Mouse (Mus musculus): ENCODE measurements around the gene Mobp. TPM values are rescaled to one million over a fixed set of nuclear protein-coding genes. Genes with fewer than 3 reads are reported as not detected.

Mobp gene
- polyA plus RNA-seq (2015; fragmentation: Nextera tagmentation; extraction: Ambion mirVana): 0.12 and 0.14 TPM in 2 replicates

DNA sequence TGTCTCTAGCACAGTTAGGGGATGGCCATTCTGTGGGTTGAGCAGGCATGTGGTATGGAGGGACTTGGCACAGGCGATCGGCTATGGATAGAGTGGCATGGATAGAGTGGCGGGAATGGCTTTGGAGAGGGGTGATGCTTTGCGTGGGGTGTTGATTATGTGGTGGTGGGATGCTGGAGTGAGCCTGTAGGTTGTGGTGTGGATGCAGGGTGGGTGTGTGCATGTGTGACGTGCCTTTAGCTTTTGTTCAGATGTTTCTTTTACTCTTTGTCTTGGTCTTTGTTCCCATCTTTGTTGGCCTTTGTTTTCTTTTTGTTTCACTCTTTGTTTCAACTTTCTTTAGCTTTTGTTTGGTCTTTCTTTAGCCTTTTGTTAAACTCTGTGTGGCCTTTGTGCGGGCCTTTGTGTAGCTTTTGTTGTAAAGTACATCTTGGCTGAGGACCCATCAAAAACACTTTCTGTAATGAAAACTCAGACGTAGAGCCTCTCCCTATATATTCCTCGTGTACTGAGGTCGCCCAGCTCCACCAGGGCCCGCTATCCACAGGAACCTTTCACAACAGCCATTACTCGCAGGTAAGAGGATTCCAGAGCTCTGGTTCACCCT lies at the start of gene Mobp:
Gene Mobp, plus strand, starts transcription at position 486 of the 607 bp plus-strand sequence.

DNA sequence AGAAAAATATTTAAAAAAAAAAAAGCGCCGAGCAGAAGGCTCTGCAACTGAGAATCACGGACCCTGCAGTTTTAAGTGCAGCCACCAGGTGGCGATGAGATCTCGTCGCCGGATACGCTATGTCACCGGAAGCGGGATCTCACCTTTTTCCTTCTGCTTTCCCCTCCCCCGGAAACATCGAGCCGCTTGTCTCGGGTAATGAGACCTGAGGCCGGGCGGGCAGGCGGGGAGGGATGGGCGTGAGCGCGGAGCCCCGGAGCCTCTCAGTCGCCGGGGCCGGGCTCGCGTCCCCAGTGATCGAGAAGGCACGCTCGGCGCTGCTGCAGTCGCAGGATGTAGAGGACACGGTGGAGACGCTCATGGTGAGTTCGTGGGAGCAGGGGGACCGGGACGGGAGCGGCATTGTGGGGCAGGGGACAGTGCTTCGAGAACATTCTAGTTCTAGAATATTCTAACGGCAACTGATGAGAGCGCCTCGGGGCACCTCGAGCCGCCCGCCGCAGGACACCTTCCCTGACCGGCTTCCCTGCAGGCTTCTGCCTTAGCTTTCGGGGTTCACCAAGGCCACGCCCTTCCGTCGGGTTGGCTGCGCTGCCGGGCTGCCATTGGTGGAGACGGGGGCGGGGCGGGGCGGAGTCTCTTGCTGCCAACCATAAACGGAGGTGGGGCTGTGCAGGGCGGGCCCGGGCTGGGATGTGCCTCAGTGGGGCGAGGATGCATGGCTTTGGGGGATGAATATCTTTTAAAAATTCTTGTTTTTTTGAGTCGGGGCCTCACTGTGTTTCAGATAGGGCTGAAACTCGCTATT lies 39.1 kb upstream of the Mobp start, which contains the start of gene Slc25a38:
Gene Slc25a38, plus strand, starts transcription at position 164 of the 808 bp plus-strand sequence.

DNA sequence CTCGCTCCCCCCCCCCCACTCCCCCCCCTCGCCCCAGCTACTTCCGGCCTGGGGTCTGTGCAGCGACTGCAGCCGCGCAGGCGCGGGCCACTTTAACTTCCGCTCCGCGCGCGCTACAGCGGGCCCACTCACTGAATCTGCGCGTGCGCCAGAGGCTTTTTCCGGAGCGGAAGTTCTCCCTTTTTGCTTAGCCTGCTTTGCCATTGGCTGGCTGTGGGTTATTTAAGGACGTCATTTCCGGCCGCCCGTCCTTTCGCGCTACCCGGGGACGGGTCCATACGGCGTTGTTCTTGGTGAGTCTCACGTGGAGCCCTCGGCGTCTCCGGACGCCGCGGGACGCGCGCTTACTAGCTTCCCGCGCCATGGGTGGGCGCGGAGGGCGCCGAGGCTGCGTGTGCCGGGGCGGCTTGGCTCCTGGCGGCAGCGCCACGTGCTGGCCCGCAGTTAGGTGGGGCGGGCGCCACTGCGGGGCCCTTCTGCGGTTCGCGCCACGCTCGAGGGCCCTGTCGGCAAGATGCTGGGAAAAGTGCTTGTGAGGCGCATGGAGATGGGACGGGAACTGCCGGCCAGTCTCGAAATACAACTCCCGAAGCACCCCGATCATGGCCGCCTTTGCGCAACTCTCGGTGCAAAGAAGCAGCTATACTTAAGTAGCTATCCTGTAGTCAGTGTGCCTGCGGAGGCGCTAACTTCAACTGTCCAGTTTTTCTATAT lies 21.8 kb upstream of the Mobp start, which contains the start of gene Rpsa:
Gene Rpsa, plus strand, starts transcription at position 152 of the 714 bp plus-strand sequence.

Other genes starting within 250 kb of the Mobp start
- gene Gorasp1, start 212.1 kb upstream of the Mobp start, polyA plus RNA-seq (2015; fragmentation: Nextera tagmentation; extraction: Ambion mirVana): 14.1 and 22.8 TPM in 2 replicates
- gene Ttc21a, start 212.1 kb upstream of the Mobp start, polyA plus RNA-seq (2015; fragmentation: Nextera tagmentation; extraction: Ambion mirVana): 0.06 and 0.15 TPM in 2 replicates
- gene Csrnp1, start 165.0 kb upstream of the Mobp start, polyA plus RNA-seq (2015; fragmentation: Nextera tagmentation; extraction: Ambion mirVana): 5.6 and 6.1 TPM in 2 replicates
- gene Xirp1, start 126.1 kb upstream of the Mobp start, polyA plus RNA-seq (2015; fragmentation: Nextera tagmentation; extraction: Ambion mirVana): 0.09 and 0.35 TPM in 2 replicates
- 8.9 and 9.1 TPM in 2 replicates for gene Cx3cr1, start 79.8 kb upstream of the Mobp start, polyA plus RNA-seq (2015; fragmentation: Nextera tagmentation; extraction: Ambion mirVana)
- gene Ccr8, start 57.6 kb upstream of the Mobp start, polyA plus RNA-seq (2015; fragmentation: Nextera tagmentation; extraction: Ambion mirVana): 0.11 TPM in 1 of 2 replicates, not detected in the other
- 21.4 and 29.7 TPM in 2 replicates for gene Slc25a38, start 39.3 kb upstream of the Mobp start, polyA plus RNA-seq (2015; fragmentation: Nextera tagmentation; extraction: Ambion mirVana)
- 921 and 1,056 TPM in 2 replicates for gene Rpsa, start 22.0 kb upstream of the Mobp start, polyA plus RNA-seq (2015; fragmentation: Nextera tagmentation; extraction: Ambion mirVana)
- gene Myrip, start 151.8 kb downstream of the Mobp start, polyA plus RNA-seq (2015; fragmentation: Nextera tagmentation; extraction: Ambion mirVana): 1.6 and 4.4 TPM in 2 replicates

Measured in adrenal gland, postnatal 0 days (tissue).